Mouse (Mus musculus) gastrocnemius, adult 8-10 months (tissue): ENCODE data around the gene Sox15. TPM values are rescaled to one million over a fixed set of nuclear protein-coding genes. Genes with fewer than 3 reads are reported as not detected.

ENCODE experiments used
- DNase-seq, 2 experiments: peaks; one replicate each; pipeline ENCODE4 v3.0.0; 2022; ENCODE audit warnings: low spot score in 2 of 2
- total RNA-seq, 4 experiments: library from RNA; stranded (reverse); gene quantifications; 2 replicates each; pipeline ENCODE4 v1.2.4; 2022

Sox15 gene
- total RNA-seq, 4 experiments from 2014 or later = not detected

GRCm38 (mm10) chr11:69672211-69672706 is 17.1 kb downstream of the Sox15 start, which contains the start of gene Eif4a1:
Gene Eif4a1, minus strand, starts transcription at chr11:69672423.
- DNase-seq = peak; percentile 100

DNA sequence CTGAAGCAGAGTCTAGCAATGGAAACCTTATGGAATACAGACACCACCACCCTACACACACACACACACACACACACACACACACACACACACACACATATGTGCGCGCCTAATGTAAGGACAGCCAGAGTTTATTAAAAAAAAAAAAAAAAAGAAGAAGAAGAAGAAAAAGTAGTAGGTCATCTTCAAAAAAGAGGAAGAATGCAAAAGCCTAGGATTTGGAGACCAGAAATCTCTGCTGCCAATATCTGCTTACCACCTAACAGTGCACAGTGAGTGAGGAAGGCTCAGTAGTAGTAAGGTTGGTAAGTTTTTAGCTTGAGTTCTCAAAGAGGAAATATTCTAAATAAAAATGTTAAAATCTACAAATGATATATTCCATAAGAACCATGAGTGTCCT is 24.0 kb downstream of the Sox15 start:
- DNase-seq = no peak

GRCm38 (mm10) chr11:69680136-69680855 is 25.2 kb downstream of the Sox15 start:
- DNase-seq = no peak

DNA sequence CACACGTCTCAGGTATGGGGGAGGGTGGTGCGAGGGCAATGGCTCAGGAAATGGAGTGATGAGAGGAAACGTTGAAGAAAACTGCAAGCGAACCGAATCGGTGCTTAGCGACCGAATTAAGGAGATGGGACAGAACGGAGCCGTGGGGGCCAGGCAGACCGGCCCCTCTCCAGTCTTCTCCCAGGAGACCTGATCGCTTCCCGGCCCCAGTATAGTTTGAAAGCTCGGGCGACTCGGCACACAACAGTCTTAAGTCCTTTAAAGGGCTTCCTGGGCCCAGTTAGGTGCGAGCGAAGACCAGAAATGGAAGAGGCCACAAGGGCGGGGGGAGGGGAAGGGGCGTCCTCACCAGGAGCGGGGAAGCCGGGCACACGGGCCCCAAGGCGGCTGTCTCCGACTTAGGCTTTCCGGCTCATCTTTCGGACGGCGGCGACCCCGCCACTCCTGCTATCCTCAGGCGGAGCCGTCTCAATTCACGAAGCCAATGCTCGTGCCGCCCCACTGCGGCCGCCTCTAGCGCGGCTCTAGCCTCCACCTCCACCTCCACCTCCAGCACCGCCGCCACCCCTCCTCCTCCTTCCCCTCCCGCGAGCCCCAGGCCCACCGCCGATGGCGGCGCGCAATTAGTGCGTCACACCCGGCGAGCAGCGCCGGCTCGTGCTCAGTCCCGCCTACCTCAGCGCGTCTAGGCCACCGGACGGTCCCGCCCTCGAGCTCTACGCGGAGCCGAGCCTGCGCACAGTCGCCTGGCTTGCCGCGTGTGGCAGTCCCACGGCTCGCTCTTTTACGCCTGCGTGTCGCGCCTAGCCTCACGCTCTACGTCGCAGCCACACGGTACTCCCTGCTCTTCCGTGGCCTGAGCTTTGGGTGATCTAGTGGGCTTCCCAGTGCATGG is 26.4 kb downstream of the Sox15 start, which contains the start of gene Senp3:
Gene Senp3 (minus strand): TSS at position 771 of the 895 bp plus-strand sequence.
- peak; percentile 89 to 96 for DNase-seq

DNA sequence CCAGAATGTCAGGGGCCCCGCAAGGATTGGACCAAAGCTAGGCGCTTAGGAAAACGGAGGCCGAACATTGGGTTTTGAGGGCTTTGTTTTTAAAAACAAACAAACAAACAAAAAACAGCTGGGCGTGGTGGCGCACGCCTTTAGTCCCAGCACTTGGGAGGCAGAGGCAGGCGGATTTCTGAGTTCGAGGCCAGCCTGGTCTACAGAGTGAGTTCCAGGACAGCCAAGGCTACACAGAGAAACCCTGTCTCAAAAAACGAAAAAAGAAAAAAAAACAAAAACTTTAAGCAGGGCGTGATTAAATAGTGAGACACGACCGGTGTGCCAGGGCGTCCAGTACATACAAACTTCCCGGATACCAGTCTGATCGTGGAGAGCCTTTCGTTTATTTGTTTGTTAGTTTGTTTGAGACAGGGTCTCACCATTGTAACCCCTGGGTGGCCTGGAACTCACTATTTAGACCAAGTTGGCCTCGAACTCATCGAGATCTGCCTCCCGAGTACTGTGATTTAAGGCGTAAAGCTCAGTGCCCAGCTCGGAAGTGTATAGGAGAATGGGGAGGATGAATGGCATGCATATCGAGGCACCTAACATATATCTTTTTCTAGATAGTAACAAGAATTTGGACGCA is 27.2 kb downstream of the Sox15 start:
- no peak for DNase-seq

DNA sequence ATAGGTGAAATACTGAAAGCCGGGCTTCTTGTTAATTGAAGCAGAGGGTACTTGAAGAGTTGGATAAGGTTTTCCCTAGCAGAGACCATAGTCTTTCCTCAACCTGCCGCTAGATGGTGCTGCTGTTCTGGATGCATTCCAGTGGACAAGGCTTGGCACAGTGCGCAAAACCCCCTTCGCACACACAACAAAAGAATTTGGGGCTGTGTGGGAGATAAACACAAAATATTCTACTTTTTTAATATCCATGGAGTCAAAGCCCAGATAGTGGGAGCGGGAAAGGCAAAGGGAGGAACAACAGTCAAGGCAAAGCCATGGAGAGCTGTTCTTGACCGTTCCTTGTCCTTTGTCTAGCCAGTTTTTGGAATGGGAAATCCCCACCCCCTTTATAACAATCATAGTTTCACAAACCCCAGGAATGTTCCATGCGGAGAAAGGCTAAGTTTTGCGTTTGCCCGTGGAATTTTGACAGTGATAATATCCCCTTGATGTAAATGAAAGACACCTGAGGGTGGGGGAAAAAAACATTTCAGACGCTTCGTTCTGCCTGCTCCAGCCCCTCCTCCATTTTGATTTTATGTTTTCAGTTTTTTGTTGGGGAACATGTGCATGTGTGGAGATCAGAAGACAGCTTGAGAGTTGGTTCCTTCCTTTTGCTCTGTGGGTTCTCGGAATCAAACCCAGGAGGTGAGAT is 27.9 kb downstream of the Sox15 start:
- peak; percentile 69 to 71 for DNase-seq

DNA sequence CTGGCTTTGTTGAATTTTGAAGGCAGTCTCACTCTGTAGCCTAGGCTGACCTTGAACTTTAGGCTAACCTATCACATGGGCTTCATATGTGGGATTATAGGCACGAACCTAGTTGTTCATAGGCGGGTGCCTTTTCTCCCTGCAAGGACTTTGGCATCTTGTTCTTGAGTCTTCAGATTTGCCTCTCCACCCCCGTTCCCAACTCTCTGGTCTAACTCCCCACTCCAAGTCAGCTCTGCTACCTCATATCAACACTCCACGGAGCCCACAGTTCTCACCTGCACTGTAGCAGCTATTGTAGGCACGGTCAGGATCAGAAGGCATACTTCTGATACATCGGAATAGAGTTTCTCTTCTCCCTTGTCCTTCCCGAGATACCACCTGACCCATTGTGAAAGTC is 28.5 kb downstream of the Sox15 start:
- no peak for DNase-seq

GRCm38 (mm10) chr11:69684128-69684745 is 29.1 kb downstream of the Sox15 start:
- no peak for DNase-seq

DNA sequence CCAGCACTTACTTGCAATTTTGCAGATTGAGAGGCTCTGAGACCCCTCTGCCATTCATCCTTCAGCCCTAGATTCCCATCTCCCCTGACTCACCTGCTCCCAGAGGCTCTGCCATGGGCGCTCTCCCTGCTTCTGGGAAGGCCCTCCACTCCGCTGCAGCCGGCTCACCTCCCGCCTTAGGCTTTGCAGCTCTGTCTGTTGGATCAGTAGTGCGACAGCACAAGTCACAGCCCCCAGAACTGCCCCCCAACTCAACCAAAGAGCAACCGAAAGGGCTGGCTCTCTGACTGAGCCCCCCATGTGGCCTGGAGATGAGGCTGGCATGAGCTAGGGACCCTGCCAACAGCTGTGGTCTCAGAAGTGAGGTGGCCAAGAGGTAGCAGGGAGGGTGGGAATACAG is 29.8 kb downstream of the Sox15 start:
- DNase-seq = no peak

- peak; percentile 71 to 83 for DNase-seq
Observed at GRCm38 (mm10) chr11:69685526-69686148, 30.5 kb downstream of the Sox15 start, which contains the start of gene Tnfsf13. Gene Tnfsf13, minus strand, starts transcription at chr11:69685784.

- peak; percentile 67 to 80 for DNase-seq
Observed at GRCm38 (mm10) chr11:69686377-69686776, 31.3 kb downstream of the Sox15 start.

- no peak for DNase-seq
Observed at GRCm38 (mm10) chr11:69687061-69687460, 31.9 kb downstream of the Sox15 start.

GRCm38 (mm10) chr11:69689891-69690290 is 34.8 kb downstream of the Sox15 start:
- no peak for DNase-seq

GRCm38 (mm10) chr11:69692196-69692811 is 37.2 kb downstream of the Sox15 start:
- no peak for DNase-seq

DNA sequence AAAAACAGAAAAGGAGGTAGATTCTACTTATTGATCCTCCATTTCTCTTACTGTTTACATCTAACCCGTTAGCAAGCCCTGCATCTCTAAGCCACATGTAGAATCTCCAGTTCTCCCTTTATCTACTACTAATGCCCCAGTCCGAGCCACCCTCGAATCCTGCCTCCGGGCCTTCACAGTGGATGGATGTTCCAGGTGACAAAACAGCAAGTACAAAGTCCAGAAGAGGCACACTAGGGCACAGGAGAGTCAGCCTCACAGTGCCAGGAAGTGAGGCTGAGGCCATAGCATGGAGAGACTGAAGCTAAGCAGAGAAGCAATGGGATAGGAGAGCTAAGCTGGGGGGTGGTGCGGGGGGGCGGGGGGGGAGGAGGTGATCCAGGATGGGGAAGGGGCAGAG is 37.7 kb downstream of the Sox15 start:
- no peak for DNase-seq

GRCm38 (mm10) chr11:69693421-69693965 is 38.4 kb downstream of the Sox15 start:
- DNase-seq = no peak

- DNase-seq = no peak
Observed at GRCm38 (mm10) chr11:69695046-69695360, 39.9 kb downstream of the Sox15 start.

- peak; percentile 69 to 74 for DNase-seq
Observed at GRCm38 (mm10) chr11:69695361-69696181, 40.5 kb downstream of the Sox15 start, which contains the start of the genes Tnfsf12 and Tnfsfm13. Gene Tnfsf12, minus strand, starts transcription at chr11:69695849. Gene Tnfsfm13, minus strand, starts transcription at chr11:69696098.
